Mouse (Mus musculus): ENCODE measurements at regions not wholly inside any gene's neighbourhood (a gene's known extent, or its start where the extent isn't known, plus 50 kb on each side); places are given as distances from the start of the nearest gene placed in this dataset.

DNA sequence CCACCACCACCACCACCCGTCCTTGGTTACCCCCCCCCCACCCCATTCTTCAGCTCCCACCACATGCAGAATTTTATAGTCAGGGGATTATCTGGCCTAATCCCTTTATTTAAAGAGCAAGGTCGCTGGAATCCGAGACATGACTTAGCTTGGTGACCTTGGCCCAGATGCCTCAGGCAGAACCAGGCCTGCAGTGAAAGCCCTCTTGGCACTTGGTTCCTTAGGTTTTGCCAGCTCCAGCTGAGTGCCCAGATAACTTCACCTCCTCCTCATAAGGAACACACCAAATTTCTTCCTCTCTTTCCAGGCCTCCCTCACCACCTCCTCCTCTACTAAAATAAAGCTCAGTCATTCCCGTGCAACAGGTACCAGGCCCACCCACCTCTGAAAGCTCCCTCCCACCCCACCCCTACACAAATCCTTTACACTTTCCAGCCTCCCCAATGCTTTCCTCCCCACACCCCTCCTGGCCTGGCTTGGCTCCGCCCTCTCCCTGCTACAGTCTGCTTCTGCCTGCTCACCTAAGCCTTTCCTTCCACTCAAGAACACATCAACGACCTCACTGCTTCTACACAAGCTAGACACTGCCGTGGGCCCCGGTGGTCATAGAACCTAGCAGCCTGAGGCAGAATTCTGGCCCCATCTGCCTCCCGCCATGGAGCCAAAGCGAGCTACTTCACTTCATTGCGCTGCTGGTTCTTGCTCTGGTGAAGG is 131.5 kb upstream of the Zfp703 start:
- H3K27ac ChIP-seq (ENCODE audit: low read length) = no peak overlapping the region
- H3K4me2 ChIP-seq (ENCODE audit: low read depth, low read length) = no peak overlapping the region
- ATAC-seq = no peak
- H3K4me1 ChIP-seq (ENCODE audit: control insufficient read depth, insufficient read depth, low read length) = peaks cover 29% of the 10 kb centered on the region
- H3K9ac ChIP-seq (ENCODE audit: low read depth, low read length) = no peak overlapping the region
- H3K27me3 ChIP-seq (replicated peaks; ENCODE audit: control insufficient read depth, insufficient read depth, low read length) = no peaks in the 10 kb centered on the region
- WGBS = 61% methylated on average over 11 of the region's 11 CpGs
- H3K4me3 ChIP-seq (ENCODE audit: low read length) = no peak overlapping the region
- H3K36me3 ChIP-seq (ENCODE audit: control insufficient read depth, insufficient read depth, low read length) = no peaks in the 10 kb centered on the region
- no peaks in the 10 kb centered on the region for H3K9me3 ChIP-seq (ENCODE audit: control insufficient read depth, low read length)

DNA sequence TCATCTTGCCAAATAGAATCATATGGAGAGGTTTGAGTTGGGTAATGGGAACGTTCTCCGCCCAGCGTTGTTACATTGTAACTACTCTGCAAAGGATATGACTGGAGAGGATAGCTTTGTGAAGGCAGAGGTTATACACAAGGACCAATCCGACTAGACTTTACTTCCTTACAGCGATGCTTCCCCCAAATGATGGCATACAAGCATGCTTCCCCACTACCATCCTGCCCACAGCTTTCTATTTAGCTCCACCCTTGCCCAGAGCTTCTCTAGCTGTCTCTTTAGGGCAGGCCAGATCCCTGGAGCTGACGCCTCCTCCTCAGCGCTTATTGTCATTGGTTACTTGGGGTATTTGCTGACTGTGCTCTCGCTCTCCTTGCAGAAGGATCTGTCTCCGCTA is 130.1 kb upstream of the Zfp703 start:
- no peak overlapping the region for H3K9ac ChIP-seq (ENCODE audit: low read depth, low read length)
- no peaks in the 10 kb centered on the region for H3K9me3 ChIP-seq (ENCODE audit: control insufficient read depth, low read length)
- no peak for ATAC-seq
- WGBS = 69% methylated on average over 9 of the region's 9 CpGs
- H3K4me2 ChIP-seq (ENCODE audit: low read depth, low read length) = no peak overlapping the region
- no peaks in the 10 kb centered on the region for H3K27me3 ChIP-seq (replicated peaks; ENCODE audit: control insufficient read depth, insufficient read depth, low read length)
- H3K27ac ChIP-seq (ENCODE audit: low read length) = no peak overlapping the region
- H3K4me3 ChIP-seq (ENCODE audit: low read length) = no peak overlapping the region
- H3K4me1 ChIP-seq (ENCODE audit: control insufficient read depth, insufficient read depth, low read length) = peaks cover 25% of the 10 kb centered on the region
- no peaks in the 10 kb centered on the region for H3K36me3 ChIP-seq (ENCODE audit: control insufficient read depth, insufficient read depth, low read length)

DNA sequence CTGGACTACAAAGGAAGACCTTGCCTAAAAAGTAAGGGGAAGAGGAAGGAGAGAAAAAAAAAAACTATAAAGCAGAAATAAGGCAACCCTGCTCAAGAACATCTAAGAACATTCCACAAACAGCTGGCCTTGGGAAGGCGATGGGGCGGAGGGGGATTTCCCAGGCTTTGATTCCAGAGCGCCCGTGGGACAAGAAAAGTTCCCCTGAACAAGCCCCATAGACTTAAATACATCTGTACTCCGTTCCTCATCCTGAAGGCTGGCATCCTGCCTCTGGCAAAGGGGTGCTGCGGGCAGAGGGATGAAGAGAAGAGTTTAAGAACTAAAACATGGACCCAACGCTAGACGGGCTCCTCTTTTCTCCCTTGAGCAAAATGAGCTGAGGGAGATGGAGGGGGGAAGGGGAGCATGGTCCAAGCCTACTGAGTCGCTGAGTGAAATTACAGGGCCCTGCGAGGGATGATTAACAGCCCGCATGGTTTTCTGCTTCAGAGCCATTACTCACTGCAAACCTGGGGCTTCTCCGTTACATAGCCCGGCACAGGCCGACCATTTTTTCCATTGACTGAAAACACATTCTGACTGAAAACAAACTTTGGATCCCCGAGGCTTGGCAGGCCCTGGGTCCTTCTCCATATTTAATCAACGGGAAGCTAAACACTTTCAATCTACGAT is 128.9 kb upstream of the Zfp703 start:
- Histone ChIP-seq H3K4me2 (ENCODE audit: low read depth, low read length) (peak overlapping the region; percentile 6; the same call in 1 of the 2 replicates), H3K4me3 (ENCODE audit: low read length) (no peak overlapping the region), H3K36me3 (ENCODE audit: control insufficient read depth, insufficient read depth, low read length) (no peaks in the 10 kb centered on the region), H3K9me3 (ENCODE audit: control insufficient read depth, low read length) (no peaks in the 10 kb centered on the region), H3K27me3 (replicated peaks; ENCODE audit: control insufficient read depth, insufficient read depth, low read length) (no peaks in the 10 kb centered on the region), H3K9ac (ENCODE audit: low read depth, low read length) (no peak overlapping the region), H3K27ac (ENCODE audit: low read length) (0 out of 2 replicates have a peak overlapping the region, but pooled peaks have one; percentile 2), H3K4me1 (ENCODE audit: control insufficient read depth, insufficient read depth, low read length) (peaks cover 25% of the 10 kb centered on the region)
- 44% methylated on average over 17 of the region's 17 CpGs for WGBS
- ATAC-seq = peak; percentile 26; the same call in 1 of the 2 replicates

DNA sequence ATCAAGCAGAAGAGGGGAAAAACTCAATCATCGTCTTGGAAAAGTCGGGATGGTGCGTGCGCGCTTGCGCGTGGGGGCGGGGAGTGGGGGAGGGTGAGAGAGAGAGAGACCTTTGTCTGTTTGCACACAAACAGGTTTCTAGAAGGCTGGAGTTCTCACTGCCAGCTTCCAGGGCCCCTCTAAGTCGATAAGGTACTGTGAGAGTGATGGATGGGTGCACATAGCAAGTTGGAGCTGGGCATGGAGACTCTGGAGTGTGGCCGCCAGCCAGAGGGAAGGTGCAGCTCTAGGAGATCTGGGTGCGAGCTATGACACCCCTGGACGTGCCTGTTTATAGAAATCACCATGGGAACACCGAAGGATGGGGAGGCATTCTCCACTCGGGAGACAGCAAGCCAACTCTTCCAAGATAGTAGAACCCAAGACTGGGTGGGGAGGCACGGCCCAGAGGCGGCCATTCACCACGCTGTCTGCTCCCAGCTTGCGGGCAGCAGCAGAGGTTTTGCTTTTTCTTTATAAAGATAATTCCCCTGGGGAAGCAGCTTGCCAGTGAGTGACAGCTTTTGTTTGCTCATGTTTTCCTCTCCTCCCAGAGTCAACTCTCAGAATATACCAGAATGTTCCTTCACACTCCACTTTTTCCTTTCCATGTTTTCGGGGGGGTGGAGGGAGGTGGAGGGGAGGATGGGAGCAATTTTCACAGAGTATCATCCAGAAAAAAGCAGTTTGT is 128.0 kb upstream of the Zfp703 start:
- 0 out of 2 replicates have a peak overlapping the region, but pooled peaks have one; percentile 24 for H3K4me2 ChIP-seq (ENCODE audit: low read depth, low read length)
- no peak overlapping the region for H3K9ac ChIP-seq (ENCODE audit: low read depth, low read length)
- no peaks in the 10 kb centered on the region for H3K36me3 ChIP-seq (ENCODE audit: control insufficient read depth, insufficient read depth, low read length)
- no peaks in the 10 kb centered on the region for H3K27me3 ChIP-seq (replicated peaks; ENCODE audit: control insufficient read depth, insufficient read depth, low read length)
- no peaks in the 10 kb centered on the region for H3K9me3 ChIP-seq (ENCODE audit: control insufficient read depth, low read length)
- ATAC-seq = peak; percentile 23
- H3K27ac ChIP-seq (ENCODE audit: low read length) = peak overlapping the region; percentile 39
- H3K4me3 ChIP-seq (ENCODE audit: low read length) = no peak overlapping the region
- WGBS = 45% methylated on average over 19 of the region's 19 CpGs
- H3K4me1 ChIP-seq (ENCODE audit: control insufficient read depth, insufficient read depth, low read length) = peaks cover 23% of the 10 kb centered on the region

DNA sequence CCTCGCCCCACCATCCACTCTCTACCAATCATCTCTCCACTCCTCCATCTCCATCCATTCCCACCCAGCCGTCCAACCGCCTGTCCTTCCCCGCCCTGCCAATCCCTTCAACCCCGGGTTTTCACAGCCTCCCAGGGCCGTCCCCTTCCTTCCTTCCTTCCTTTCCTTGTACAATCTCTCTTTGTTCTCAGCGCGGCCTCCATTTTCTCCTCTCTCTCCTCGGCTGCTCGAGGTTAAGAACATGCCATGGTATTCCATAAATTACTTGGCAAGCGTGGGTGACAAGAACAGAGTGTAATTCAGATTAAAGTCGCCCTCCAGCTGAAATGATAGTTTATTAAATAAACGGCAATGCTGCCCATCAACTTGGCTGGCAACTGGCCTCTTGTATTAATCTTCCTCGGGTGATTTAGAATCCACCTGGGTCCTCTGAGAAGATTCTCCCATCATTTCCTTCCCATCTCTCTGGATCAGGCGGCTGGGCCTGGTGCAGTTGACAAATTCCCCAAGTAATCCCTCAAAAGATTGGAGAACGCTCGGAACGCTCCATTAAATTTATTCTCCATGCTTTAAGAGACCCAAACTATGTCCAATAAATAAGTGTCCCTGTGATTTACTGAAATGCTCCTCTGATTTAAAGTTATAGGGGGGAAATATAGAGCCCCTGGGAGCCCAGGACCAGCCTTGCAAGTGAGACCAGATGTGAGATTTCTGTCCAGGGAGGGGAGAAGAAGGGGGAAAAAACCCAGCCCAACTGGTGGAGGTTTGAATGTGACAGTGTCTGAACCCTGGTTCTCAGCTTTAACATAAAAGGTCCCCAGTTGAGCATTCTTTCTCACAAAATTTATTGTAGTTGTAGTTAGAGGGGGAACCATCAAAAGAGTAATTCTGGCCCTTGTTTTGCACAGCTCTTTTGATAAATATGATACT is 125.0 kb upstream of the Zfp703 start:
- no peaks in the 10 kb centered on the region for H3K36me3 ChIP-seq (ENCODE audit: control insufficient read depth, insufficient read depth, low read length)
- H3K4me1 ChIP-seq (ENCODE audit: control insufficient read depth, insufficient read depth, low read length) = peaks cover 14% of the 10 kb centered on the region
- no peaks in the 10 kb centered on the region for H3K27me3 ChIP-seq (replicated peaks; ENCODE audit: control insufficient read depth, insufficient read depth, low read length)
- H3K4me3 ChIP-seq (ENCODE audit: low read length) = no peak overlapping the region
- WGBS = 71% methylated on average over 18 of the region's 18 CpGs
- no peak overlapping the region for H3K27ac ChIP-seq (ENCODE audit: low read length)
- no peaks in the 10 kb centered on the region for H3K9me3 ChIP-seq (ENCODE audit: control insufficient read depth, low read length)
- H3K4me2 ChIP-seq (ENCODE audit: low read depth, low read length) = no peak overlapping the region
- no peak for ATAC-seq
- no peak overlapping the region for H3K9ac ChIP-seq (ENCODE audit: low read depth, low read length)

DNA sequence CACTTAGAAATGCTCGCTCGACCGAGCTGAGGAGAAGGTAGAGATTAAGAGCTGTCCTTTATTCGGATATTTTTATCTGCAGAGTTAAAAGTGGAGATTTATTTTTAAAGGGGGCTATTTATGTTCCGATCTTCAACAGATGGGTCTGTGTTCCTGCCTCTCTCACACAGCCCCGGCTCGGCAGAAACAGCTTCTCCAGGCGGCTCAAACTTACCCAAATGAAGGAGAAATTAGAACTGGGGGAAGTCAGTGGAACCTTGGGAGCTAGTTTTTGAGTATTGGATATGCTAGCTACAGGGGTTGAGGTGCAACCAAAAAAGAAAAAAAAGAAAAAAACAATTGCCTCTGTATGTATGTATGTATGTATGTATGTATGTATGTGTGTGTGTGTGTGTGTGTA is 124.2 kb upstream of the Zfp703 start:
- Histone ChIP-seq H3K27me3 (replicated peaks; ENCODE audit: control insufficient read depth, insufficient read depth, low read length) (no peaks in the 10 kb centered on the region), H3K36me3 (ENCODE audit: control insufficient read depth, insufficient read depth, low read length) (no peaks in the 10 kb centered on the region), H3K27ac (ENCODE audit: low read length) (no peak overlapping the region), H3K9me3 (ENCODE audit: control insufficient read depth, low read length) (no peaks in the 10 kb centered on the region), H3K9ac (ENCODE audit: low read depth, low read length) (no peak overlapping the region), H3K4me1 (ENCODE audit: control insufficient read depth, insufficient read depth, low read length) (peaks cover 14% of the 10 kb centered on the region), H3K4me2 (ENCODE audit: low read depth, low read length) (no peak overlapping the region), H3K4me3 (ENCODE audit: low read length) (no peak overlapping the region)
- no peak for ATAC-seq
- WGBS = 61% methylated on average over 8 of the region's 8 CpGs

DNA sequence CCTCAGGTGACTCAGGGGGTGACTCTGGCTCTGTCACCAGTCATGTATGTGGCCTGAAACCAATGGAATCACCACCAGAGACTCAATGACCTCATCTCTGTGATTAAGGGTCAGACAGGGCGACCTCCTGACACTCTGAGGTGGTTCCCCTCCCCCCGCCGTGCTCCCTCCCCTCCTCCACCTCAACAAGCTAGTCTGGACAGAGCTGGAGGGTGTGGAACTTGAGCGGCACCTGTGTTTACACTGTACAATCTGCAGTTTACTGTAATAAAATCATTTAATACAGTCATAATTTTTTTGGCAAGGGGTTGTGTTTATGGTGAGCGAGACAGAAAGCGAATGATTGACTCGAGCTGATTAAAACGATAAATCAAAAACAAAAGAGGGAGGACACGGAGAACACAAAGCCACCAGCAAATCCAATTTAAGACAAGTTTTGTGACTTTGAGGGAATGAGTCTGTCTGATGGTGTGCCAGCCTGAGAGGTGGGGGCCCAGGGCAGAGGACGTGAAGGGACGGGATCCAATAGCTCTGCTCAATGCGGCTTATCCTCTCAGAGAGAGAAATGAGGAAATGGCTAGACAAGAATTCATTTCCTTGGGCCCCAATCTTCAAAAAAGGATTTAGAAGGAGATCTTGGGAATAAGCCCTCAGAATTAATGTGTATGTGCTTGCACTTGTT is 122.4 kb upstream of the Zfp703 start:
- WGBS = 37% methylated on average over 12 of the region's 12 CpGs
- no peaks in the 10 kb centered on the region for H3K9me3 ChIP-seq (ENCODE audit: control insufficient read depth, low read length)
- H3K27ac ChIP-seq (ENCODE audit: low read length) = 0 out of 2 replicates have a peak overlapping the region, but pooled peaks have one; percentile 19
- no peaks in the 10 kb centered on the region for H3K36me3 ChIP-seq (ENCODE audit: control insufficient read depth, insufficient read depth, low read length)
- H3K4me2 ChIP-seq (ENCODE audit: low read depth, low read length) = no peak overlapping the region
- H3K9ac ChIP-seq (ENCODE audit: low read depth, low read length) = no peak overlapping the region
- H3K4me1 ChIP-seq (ENCODE audit: control insufficient read depth, insufficient read depth, low read length) = 0 out of 2 replicates have a peak, but pooled peaks cover 2% of the 10 kb centered on the region
- no peaks in the 10 kb centered on the region for H3K27me3 ChIP-seq (replicated peaks; ENCODE audit: control insufficient read depth, insufficient read depth, low read length)
- no peak overlapping the region for H3K4me3 ChIP-seq (ENCODE audit: low read length)
- ATAC-seq = peak; percentile 94

DNA sequence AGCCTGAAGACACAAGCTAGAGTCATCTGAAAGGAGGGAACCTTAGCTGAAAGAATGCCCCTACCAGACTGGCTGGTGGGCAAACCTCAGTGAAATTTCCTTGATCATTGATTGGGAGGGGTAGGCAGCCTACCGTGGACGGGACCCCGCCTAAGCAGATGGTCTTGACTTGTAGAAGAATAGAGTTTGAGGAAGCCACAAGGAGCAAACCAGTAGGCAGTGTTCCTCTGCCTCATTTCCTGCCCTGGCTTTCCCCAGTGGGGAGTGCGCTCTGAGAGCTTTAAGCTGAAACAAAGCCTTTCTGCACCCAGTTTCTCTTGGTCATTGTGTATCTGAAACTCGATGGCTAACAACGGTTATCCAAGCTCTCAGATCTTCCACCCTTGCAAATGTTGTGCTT is 121.9 kb upstream of the Zfp703 start:
- Histone ChIP-seq H3K27ac (ENCODE audit: low read length) (no peak overlapping the region), H3K4me2 (ENCODE audit: low read depth, low read length) (no peak overlapping the region), H3K4me1 (ENCODE audit: control insufficient read depth, insufficient read depth, low read length) (0 out of 2 replicates have a peak, but pooled peaks cover 2% of the 10 kb centered on the region), H3K36me3 (ENCODE audit: control insufficient read depth, insufficient read depth, low read length) (no peaks in the 10 kb centered on the region), H3K9me3 (ENCODE audit: control insufficient read depth, low read length) (no peaks in the 10 kb centered on the region), H3K9ac (ENCODE audit: low read depth, low read length) (no peak overlapping the region), H3K27me3 (replicated peaks; ENCODE audit: control insufficient read depth, insufficient read depth, low read length) (no peaks in the 10 kb centered on the region), H3K4me3 (ENCODE audit: low read length) (no peak overlapping the region)
- peak; percentile 31 for ATAC-seq
- 73% methylated on average over 6 of the region's 6 CpGs for WGBS
